Mouse (Mus musculus) MEL (cell line): Measurements from ENCODE around the gene Eif4e2. TPM values are rescaled to one million over a fixed set of nuclear protein-coding genes. Genes with fewer than 3 reads are reported as not detected.

ENCODE experiments used
- DNase-seq: peaks from one replicate; pipeline ENCODE4 v3.0.0; 2011; ENCODE audit warnings: low read depth, low spot score
- H3K27ac ChIP-seq: 2 replicates; pipeline ENCODE4 v1.5.1; 2012; ENCODE audit warnings: low read depth, mild to moderate bottlenecking, control low read depth, low read length, moderate library complexity; ENCODE audit not compliant: control insufficient read depth
- H3K27me3 ChIP-seq, 2 experiments: fragments of 150-350 bp in 1 of 2; sonication (generic) in 1 of 2; 2 replicates each; pipeline ENCODE4 v1.6.1; 2012; ENCODE audit warnings: low read length in 2 of 2, mild to moderate bottlenecking in 2 of 2, improper control_type of control experiment in 1 of 2, moderate library complexity in 1 of 2; ENCODE audit not compliant: insufficient read depth in 2 of 2, control insufficient read depth in 1 of 2
- H3K36me3 ChIP-seq, 2 experiments: 2 replicates each; pipeline ENCODE4 v1.6.1; 2012 to 2014; ENCODE audit warnings: low read length in 2 of 2, improper control_type of control experiment in 1 of 2, inconsistent platforms in 1 of 2, mild to moderate bottlenecking in 1 of 2; ENCODE audit not compliant: insufficient read depth in 2 of 2, control insufficient read depth in 1 of 2
- H3K4me1 ChIP-seq, 2 experiments: fragments of 150-350 bp in 1 of 2; sonication (generic) in 1 of 2; 2 replicates each; pipeline ENCODE4 v1.6.1; 2012; ENCODE audit warnings: low read length in 2 of 2, improper control_type of control experiment in 1 of 2, mild to moderate bottlenecking in 1 of 2; ENCODE audit not compliant: insufficient read depth in 2 of 2, control insufficient read depth in 1 of 2
- H3K4me3 ChIP-seq, 2 experiments: fragments of 150-350 bp in 1 of 2; sonication (generic) in 1 of 2; 2 replicates each; pipeline ENCODE4 v1.5.1; 2012; ENCODE audit warnings: low read depth in 2 of 2, low read length in 2 of 2, mild to moderate bottlenecking in 2 of 2, moderate library complexity in 2 of 2, control low read depth in 1 of 2, improper control_type of control experiment in 1 of 2; ENCODE audit not compliant: control insufficient read depth in 1 of 2, insufficient read depth in 1 of 2
- H3K79me2 ChIP-seq: 2 replicates; pipeline ENCODE4 v1.6.1; 2012; ENCODE audit warnings: mild to moderate bottlenecking, low read length, moderate library complexity; ENCODE audit not compliant: control insufficient read depth, poor library complexity, insufficient read depth
- H3K9ac ChIP-seq: 2 replicates; pipeline ENCODE4 v1.6.1; 2012; ENCODE audit warnings: low read depth, mild to moderate bottlenecking, control low read depth, low read length, moderate library complexity; ENCODE audit not compliant: control insufficient read depth, poor library complexity, severe bottlenecking
- H3K9me3 ChIP-seq: fragments of 150-350 bp; sonication (generic); replicated peaks from 2 replicates; pipeline ENCODE4 v1.6.1; 2012; ENCODE audit warnings: mild to moderate bottlenecking, low read length, improper control_type of control experiment, moderate library complexity; ENCODE audit not compliant: insufficient read depth
- BHLHE40 ChIP-seq: IDR thresholded peaks from 2 replicates; pipeline ENCODE4 v1.6.1; 2012; ENCODE audit warnings: low read depth, mild to moderate bottlenecking, inconsistent platforms, low read length, improper control_type of control experiment, borderline replicate concordance
- CHD1 ChIP-seq: IDR thresholded peaks from 2 replicates; pipeline ENCODE4 v1.6.1; 2012; ENCODE audit warnings: low read depth, mild to moderate bottlenecking, inconsistent platforms, low read length, improper control_type of control experiment
- GATA1 ChIP-seq: IDR thresholded peaks from 2 replicates; pipeline ENCODE4 v1.6.1; 2011; ENCODE audit warnings: low read depth, low read length, improper control_type of control experiment
- HCFC1 ChIP-seq: IDR thresholded peaks from 2 replicates; pipeline ENCODE4 v1.6.1; 2012; ENCODE audit warnings: low read depth, mild to moderate bottlenecking, inconsistent platforms, low read length, improper control_type of control experiment, moderate library complexity
- JUND ChIP-seq: IDR thresholded peaks from 2 replicates; pipeline ENCODE4 v1.6.1; 2011; ENCODE audit warnings: low read depth, mild to moderate bottlenecking, improper control_type of control experiment, low read length
- MEF2A ChIP-seq: IDR thresholded peaks from 2 replicates; pipeline ENCODE4 v1.6.1; 2014; ENCODE audit warnings: low read depth, mild to moderate bottlenecking, inconsistent platforms, low read length, improper control_type of control experiment; ENCODE audit not compliant: poor library complexity, insufficient replicate concordance, severe bottlenecking; ENCODE audit errors: extremely low read depth
- MXI1 ChIP-seq: IDR thresholded peaks from 2 replicates; pipeline ENCODE4 v1.6.1; 2011; ENCODE audit warnings: mild to moderate bottlenecking, low read depth, low read length, improper control_type of control experiment
- MYB ChIP-seq: IDR thresholded peaks from 2 replicates; pipeline ENCODE4 v1.6.1; 2011; ENCODE audit warnings: mild to moderate bottlenecking, low read depth, low read length, improper control_type of control experiment
- MYC ChIP-seq: IDR thresholded peaks from 2 replicates; pipeline ENCODE4 v1.6.1; 2011; ENCODE audit warnings: low read depth, mild to moderate bottlenecking, low read length, improper control_type of control experiment, moderate library complexity
- NRF1 ChIP-seq: IDR thresholded peaks from 2 replicates; pipeline ENCODE4 v1.6.1; 2014; ENCODE audit warnings: low read depth, mild to moderate bottlenecking, inconsistent platforms, low read length, improper control_type of control experiment, moderate library complexity; ENCODE audit not compliant: poor library complexity, insufficient read depth, severe bottlenecking
- POLR2A ChIP-seq, 2 experiments: IDR thresholded peaks; 2 replicates each; pipeline ENCODE4 v1.6.1; 2011 to 2012; ENCODE audit warnings: low read length in 2 of 2, mild to moderate bottlenecking in 2 of 2, control low read depth in 1 of 2, improper control_type of control experiment in 1 of 2, low read depth in 1 of 2, moderate library complexity in 1 of 2; ENCODE audit not compliant: control insufficient read depth in 1 of 2, insufficient read depth in 1 of 2, poor library complexity in 1 of 2
- RAD21 ChIP-seq: IDR thresholded peaks from 2 replicates; pipeline ENCODE4 v1.6.1; 2011; ENCODE audit warnings: mild to moderate bottlenecking, low read depth, low read length, improper control_type of control experiment
- SIN3A ChIP-seq: IDR thresholded peaks from 2 replicates; pipeline ENCODE4 v1.6.1; 2012; ENCODE audit warnings: low read length, improper control_type of control experiment, inconsistent platforms
- SMC3 ChIP-seq: IDR thresholded peaks from 2 replicates; pipeline ENCODE4 v1.6.1; 2011; ENCODE audit warnings: low read depth, low read length, improper control_type of control experiment
- USF1 ChIP-seq: IDR thresholded peaks from 2 replicates; pipeline ENCODE4 v1.6.1; 2014; ENCODE audit warnings: low read depth, mild to moderate bottlenecking, inconsistent platforms, low read length, improper control_type of control experiment, moderate library complexity
- ZKSCAN1 ChIP-seq: IDR thresholded peaks from 2 replicates; pipeline ENCODE4 v1.6.1; 2012; ENCODE audit warnings: low read depth, mild to moderate bottlenecking, inconsistent platforms, low read length, improper control_type of control experiment, moderate library complexity
- ZMIZ1 ChIP-seq: IDR thresholded peaks from 2 replicates; pipeline ENCODE4 v1.6.1; 2012; ENCODE audit warnings: low read depth, mild to moderate bottlenecking, inconsistent platforms, low read length, improper control_type of control experiment, moderate library complexity
- polyA plus RNA-seq, 2 experiments: library from polyadenylated mRNA; stranded (reverse) in 1 of 2; unstranded in 1 of 2; fragments of >175 nt in 1 of 2; fragments of >200 nt in 1 of 2; gene quantifications; 2 replicates each; pipeline versions ENCODE4 v1.2.1 to v1.2.4; 2012; ENCODE audit warnings: low replicate concordance in 2 of 2, low read depth in 1 of 2; ENCODE audit not compliant: insufficient read length in 2 of 2, insufficient read depth in 1 of 2, missing spikeins in 1 of 2
- total RNA-seq: library from RNA; depleted of rRNA; stranded (reverse); fragments of 300-350 nt; gene quantifications from 2 replicates; pipeline ENCODE4 v1.2.3, GENCODE M21; 2012

Gene Eif4e2
- total and polyA plus RNA-seq, 3 experiments, result 132 to 220 (median 165) TPM

- Histone ChIP-seq H3K9ac (no peak overlapping the region), H3K4me1 (no peaks in the 10 kb centered on the region), H3K27me3 (no peaks in the 10 kb centered on the region), H3K27ac (no peak overlapping the region), H3K4me3 (no peak overlapping the region), H3K36me3 (peaks cover 0 to 42% of the 10 kb centered on the region in 2 experiments; a peak in 2 of 4 replicates), H3K9me3 (no peaks in the 10 kb centered on the region), H3K79me2 (no peaks in the 10 kb centered on the region)
- no peak for DNase-seq
- no peak for TF ChIP-seq SMC3
- TF ChIP-seq RAD21, result no peak
- TF ChIP-seq JUND, result no peak
- no peak for TF ChIP-seq HCFC1
- no peak for TF ChIP-seq POLR2A (IDR thresholded peaks at IDR 0.05; ENCODE audit: control insufficient read depth in 1 of 2, insufficient read depth in 1 of 2, low read depth in 1 of 2, low read length in 2 of 2, poor library complexity in 1 of 2)
- TF ChIP-seq SIN3A, result no peak
- no peak for TF ChIP-seq MEF2A
- TF ChIP-seq CHD1, result no peak
- no peak for TF ChIP-seq USF1
- TF ChIP-seq GATA1, result no peak
- TF ChIP-seq MYC, result no peak
- TF ChIP-seq MXI1, result no peak
- TF ChIP-seq BHLHE40, result no peak
Observed at GRCm38 (mm10) chr1:87227160-87227550, 13.4 kb downstream of the Eif4e2 start.

DNA sequence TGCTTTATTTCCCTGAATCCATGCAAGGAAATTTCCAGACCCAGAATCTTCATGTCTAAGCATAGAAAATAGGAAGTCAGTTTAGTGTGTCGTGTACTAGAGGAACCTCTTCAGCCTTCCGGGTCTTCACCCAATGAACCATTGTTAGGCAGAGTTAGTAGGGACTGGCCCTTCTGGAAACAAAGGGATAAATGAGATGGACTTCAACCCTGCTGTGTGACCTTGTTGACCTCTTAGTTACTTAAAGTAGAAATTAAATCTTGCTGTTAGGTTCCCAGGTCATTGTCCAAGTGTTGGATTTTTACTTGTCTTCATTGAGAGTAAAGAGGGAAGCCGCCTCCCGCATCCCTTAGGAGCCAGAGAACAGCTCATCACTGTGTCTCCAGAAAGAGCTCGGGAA lies 16.9 kb downstream of the Eif4e2 start:
- Histone ChIP-seq H3K27ac (no peak overlapping the region), H3K27me3 (no peaks in the 10 kb centered on the region), H3K4me1 (no peaks in the 10 kb centered on the region), H3K79me2 (no peaks in the 10 kb centered on the region), H3K9ac (no peak overlapping the region), H3K9me3 (no peaks in the 10 kb centered on the region), H3K36me3 (peaks cover 0 to 27% of the 10 kb centered on the region in 2 experiments; a peak in 2 of 4 replicates), H3K4me3 (no peak overlapping the region)
- DNase-seq, result no peak
- no peak for TF ChIP-seq MYB

GRCm38 (mm10) chr1:87232197-87232596 lies 18.5 kb downstream of the Eif4e2 start:
- Histone ChIP-seq H3K27ac (no peak overlapping the region), H3K27me3 (no peaks in the 10 kb centered on the region), H3K9me3 (no peaks in the 10 kb centered on the region), H3K36me3 (peaks cover 0 to 18% of the 10 kb centered on the region in 2 experiments; a peak in 2 of 4 replicates), H3K4me1 (no peaks in the 10 kb centered on the region), H3K79me2 (no peaks in the 10 kb centered on the region), H3K9ac (no peak overlapping the region), H3K4me3 (no peak overlapping the region)
- TF ChIP-seq MXI1 (no peak), CHD1 (no peak), ZMIZ1 (no peak), ZKSCAN1 (no peak), NRF1 (no peak)
- TF ChIP-seq, all 39 proteins: peak for 0
- no peak for DNase-seq
